Mouse (Mus musculus) ES-Bruce4 (cell line): ENCODE measurements at regions not wholly inside any gene's neighbourhood (a gene's known extent, or its start where the extent isn't known, plus 50 kb on each side); places are given as distances from the start of the nearest gene placed in this dataset.

Experiments used
- H3K27ac ChIP-seq: 2 replicates; pipeline ENCODE4 v1.5.1; 2012; ENCODE audit warnings: low read length, inconsistent platforms; ENCODE audit not compliant: insufficient read depth
- H3K27me3 ChIP-seq: 2 replicates; pipeline ENCODE4 v1.6.1; 2012; ENCODE audit warnings: mild to moderate bottlenecking, low read length, inconsistent platforms; ENCODE audit not compliant: control insufficient read depth, poor library complexity, insufficient read depth, severe bottlenecking
- H3K36me3 ChIP-seq: 2 replicates; pipeline ENCODE4 v1.6.1; 2012; ENCODE audit warnings: inconsistent platforms, mild to moderate bottlenecking, low read length, moderate library complexity; ENCODE audit not compliant: control insufficient read depth, poor library complexity, insufficient read depth, severe bottlenecking
- H3K4me1 ChIP-seq: one replicate; pipeline ENCODE4 v1.8.1; 2011; ENCODE audit warnings: low read length; ENCODE audit not compliant: control insufficient read depth, insufficient read depth
- H3K4me3 ChIP-seq: 2 replicates; pipeline ENCODE4 v1.5.1; 2011; ENCODE audit warnings: low read depth, mild to moderate bottlenecking, low read length
- H3K9ac ChIP-seq: 2 replicates; pipeline ENCODE4 v1.6.1; 2012; ENCODE audit warnings: low read depth, mild to moderate bottlenecking, inconsistent platforms; ENCODE audit not compliant: poor library complexity, severe bottlenecking
- H3K9me3 ChIP-seq: replicated peaks from 2 replicates; pipeline ENCODE4 v1.6.1; 2012; ENCODE audit warnings: mild to moderate bottlenecking, low read length, inconsistent platforms; ENCODE audit not compliant: control insufficient read depth, poor library complexity, insufficient read depth, severe bottlenecking
- CTCF ChIP-seq: IDR thresholded peaks from one replicate; pipeline ENCODE4 v1.8.1; 2011; ENCODE audit warnings: low read depth, low read length
- EP300 ChIP-seq: IDR thresholded peaks from 2 replicates; pipeline ENCODE4 v1.6.1; 2011; ENCODE audit warnings: low read depth, low read length; ENCODE audit not compliant: insufficient read depth
- POLR2A ChIP-seq: IDR thresholded peaks from one replicate; pipeline ENCODE4 v1.8.1; 2011; ENCODE audit warnings: low read length; ENCODE audit not compliant: insufficient read depth

DNA sequence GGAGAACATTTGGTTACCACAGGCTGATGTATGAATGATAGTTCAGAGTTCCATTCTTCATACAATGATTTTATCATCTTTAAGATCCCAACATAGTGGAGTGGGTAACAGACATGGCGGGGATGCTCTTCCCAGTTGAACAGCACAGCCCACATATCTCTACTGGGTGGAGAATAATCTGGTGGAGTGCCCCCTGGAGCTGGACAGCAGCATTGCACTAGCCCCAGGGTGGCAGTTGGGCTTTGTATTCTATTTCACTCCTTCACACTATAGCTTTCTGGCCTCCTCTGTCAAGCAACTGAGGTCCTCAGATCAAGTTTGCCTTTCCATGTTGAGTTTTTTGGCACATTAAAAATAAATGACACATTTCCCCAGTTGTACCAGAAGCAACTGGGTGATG lies 569.4 kb upstream of the Mki67 start:
- H3K36me3 ChIP-seq, result no peaks in the 10 kb centered on the region
- no peak overlapping the region for H3K9ac ChIP-seq
- H3K9me3 ChIP-seq, result peaks cover 2% of the 10 kb centered on the region; the same call in 1 of the 2 replicates
- H3K4me1 ChIP-seq, result no peaks in the 10 kb centered on the region
- no peak overlapping the region for H3K4me3 ChIP-seq
- TF ChIP-seq CTCF (peak; percentile 20), POLR2A (no peak)
- H3K27me3 ChIP-seq, result no peaks in the 10 kb centered on the region
- H3K27ac ChIP-seq, result no peak overlapping the region

DNA sequence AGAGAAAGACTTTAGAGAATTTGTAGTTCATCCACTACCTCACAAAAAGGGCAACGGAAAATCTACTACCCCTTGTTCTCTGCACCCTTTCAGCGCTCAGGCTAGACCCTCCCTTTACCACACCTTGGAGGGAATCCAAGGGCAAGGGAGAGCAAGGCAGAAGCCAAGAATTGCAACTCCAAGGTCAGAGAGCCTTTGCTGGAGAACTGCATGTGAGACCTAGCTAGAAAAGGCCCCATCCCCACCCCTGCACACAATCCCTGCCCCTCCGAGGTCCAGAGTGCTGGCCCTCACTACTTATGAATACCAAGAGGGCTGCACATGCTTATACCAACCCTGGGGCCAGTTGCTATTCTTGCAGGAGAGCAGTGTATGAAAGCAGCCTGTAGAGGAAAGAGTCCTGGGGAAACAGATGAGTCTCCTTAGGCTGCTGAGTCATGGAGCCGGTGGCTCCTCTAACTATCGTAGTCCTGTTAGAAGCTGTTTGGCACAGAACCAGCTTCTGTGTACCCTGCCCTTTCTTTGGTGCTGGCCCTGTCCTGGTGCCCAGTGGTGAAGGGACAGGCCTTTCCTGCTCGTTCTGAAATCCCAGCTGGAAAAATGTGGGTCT lies 577.5 kb upstream of the Mki67 start:
- Histone ChIP-seq H3K27ac (no peak overlapping the region), H3K4me1 (no peaks in the 10 kb centered on the region), H3K4me3 (no peak overlapping the region), H3K9ac (no peak overlapping the region), H3K9me3 (peaks cover 2% of the 10 kb centered on the region; the same call in 1 of the 2 replicates), H3K27me3 (no peaks in the 10 kb centered on the region), H3K36me3 (no peaks in the 10 kb centered on the region)
- TF ChIP-seq EP300 (no peak), POLR2A (no peak), CTCF (no peak)

DNA sequence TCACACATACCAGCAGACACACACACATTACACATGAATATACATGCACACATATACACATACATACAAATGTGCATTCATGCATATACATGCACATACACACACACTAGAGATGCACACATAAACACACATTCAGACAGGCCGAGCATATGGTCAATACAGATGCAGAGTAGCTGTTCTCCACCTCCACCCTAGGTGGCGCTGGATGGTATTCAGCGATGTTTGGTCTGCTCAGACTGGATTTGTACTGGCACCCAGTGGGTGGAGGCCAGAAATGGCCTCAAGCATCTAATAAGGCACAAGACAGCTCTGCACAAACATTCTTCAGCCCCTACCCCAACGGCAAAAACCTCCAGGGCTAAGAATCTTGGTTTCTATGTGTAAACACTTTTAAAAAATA lies 578.3 kb upstream of the Mki67 start:
- Histone ChIP-seq H3K27me3 (no peaks in the 10 kb centered on the region), H3K36me3 (no peaks in the 10 kb centered on the region), H3K27ac (no peak overlapping the region), H3K4me1 (no peaks in the 10 kb centered on the region), H3K9me3 (no peaks in the 10 kb centered on the region), H3K9ac (no peak overlapping the region), H3K4me3 (no peak overlapping the region)
- TF ChIP-seq CTCF (peak; percentile 95), POLR2A (no peak)

DNA sequence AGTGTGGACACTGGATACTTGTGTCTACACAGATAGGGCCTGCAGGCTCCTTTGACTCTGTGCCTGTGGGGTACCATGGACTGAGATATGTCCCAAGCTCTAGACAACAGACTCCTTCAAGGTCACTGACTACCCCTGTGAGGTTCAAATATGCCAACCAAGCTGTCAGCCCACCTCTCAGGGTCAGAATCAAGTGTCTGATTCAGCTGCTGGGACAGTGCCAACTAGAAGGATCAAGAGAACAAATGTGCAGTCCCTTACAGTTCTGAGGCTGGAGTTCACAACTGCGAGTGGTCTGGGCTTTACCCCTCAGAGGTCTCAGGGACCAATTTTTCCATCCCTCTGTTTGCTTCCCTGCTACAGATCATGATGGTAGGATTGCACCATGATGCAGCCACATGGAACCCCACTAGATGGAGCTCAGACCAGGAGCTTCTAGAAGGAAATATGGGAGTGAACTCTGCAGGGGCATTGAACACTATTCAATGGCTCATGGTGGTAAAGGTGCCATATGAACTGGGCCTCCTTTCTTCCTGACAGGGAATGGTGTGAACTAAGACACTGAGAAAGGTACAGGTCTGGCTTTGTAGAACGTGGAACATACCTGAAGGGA lies 581.8 kb upstream of the Mki67 start:
- Histone ChIP-seq H3K4me3 (no peak overlapping the region), H3K9me3 (no peaks in the 10 kb centered on the region), H3K27me3 (no peaks in the 10 kb centered on the region), H3K4me1 (no peaks in the 10 kb centered on the region), H3K9ac (no peak overlapping the region), H3K27ac (no peak overlapping the region), H3K36me3 (no peaks in the 10 kb centered on the region)
- TF ChIP-seq CTCF, result no peak

DNA sequence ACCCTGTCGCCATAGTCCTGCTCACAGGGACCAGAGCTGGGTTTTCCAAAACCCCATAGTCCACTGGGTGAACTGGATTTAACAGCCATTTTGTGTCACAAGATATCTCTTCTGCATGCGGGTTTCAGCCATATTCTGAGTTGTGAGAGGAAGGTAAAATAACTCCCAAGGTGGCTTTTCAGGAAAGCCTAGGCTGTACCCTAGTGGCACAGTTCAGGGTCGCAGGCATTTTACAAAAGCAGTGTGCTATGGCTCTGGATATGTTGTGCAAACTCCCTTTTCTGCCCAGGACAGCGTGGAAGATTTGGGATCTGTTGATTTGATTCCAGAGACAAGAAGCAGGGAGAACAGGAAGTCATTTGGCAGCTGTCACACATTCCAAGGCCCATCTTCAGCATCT lies 588.3 kb upstream of the Mgmt start:
- no peaks in the 10 kb centered on the region for H3K4me1 ChIP-seq
- H3K4me3 ChIP-seq, result no peak overlapping the region
- H3K9me3 ChIP-seq, result no peaks in the 10 kb centered on the region
- no peaks in the 10 kb centered on the region for H3K27me3 ChIP-seq
- TF ChIP-seq POLR2A, result no peak
- no peak for TF ChIP-seq EP300
- TF ChIP-seq CTCF, result no peak
- H3K9ac ChIP-seq, result no peak overlapping the region
- no peak overlapping the region for H3K27ac ChIP-seq
- H3K36me3 ChIP-seq, result no peaks in the 10 kb centered on the region

DNA sequence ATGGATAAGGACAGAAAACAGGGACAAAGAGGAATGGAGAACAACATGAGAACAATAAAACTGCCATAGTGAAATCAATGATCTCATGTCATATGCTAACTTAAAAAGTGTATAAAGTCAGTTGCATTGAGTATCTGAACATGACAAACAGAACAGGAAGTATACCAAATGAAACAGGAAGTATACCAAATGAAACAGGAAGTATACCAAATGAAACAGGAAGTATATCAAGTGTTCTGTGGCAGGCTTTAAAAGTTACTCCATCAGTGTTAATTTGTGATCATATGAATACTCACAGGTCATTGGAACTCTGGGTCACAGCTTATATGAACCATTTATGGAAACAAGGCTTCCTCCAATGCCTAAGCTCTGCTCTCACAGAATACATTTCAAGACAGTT lies 585.6 kb upstream of the Mgmt start:
- H3K36me3 ChIP-seq, result no peaks in the 10 kb centered on the region
- H3K27me3 ChIP-seq, result no peaks in the 10 kb centered on the region
- no peak overlapping the region for H3K4me3 ChIP-seq
- no peak overlapping the region for H3K27ac ChIP-seq
- no peaks in the 10 kb centered on the region for H3K4me1 ChIP-seq
- TF ChIP-seq EP300, result no peak
- TF ChIP-seq CTCF, result no peak
- no peak for TF ChIP-seq POLR2A
- H3K9ac ChIP-seq, result no peak overlapping the region
- no peaks in the 10 kb centered on the region for H3K9me3 ChIP-seq
